Mouse (Mus musculus) 416B (cell line): ENCODE results near the gene Lancl2.

Experiments used
- DNase-seq: peaks from one replicate; pipeline ENCODE4 v3.0.0; 2011; ENCODE audit warnings: low read depth

Gene Lancl2

DNA sequence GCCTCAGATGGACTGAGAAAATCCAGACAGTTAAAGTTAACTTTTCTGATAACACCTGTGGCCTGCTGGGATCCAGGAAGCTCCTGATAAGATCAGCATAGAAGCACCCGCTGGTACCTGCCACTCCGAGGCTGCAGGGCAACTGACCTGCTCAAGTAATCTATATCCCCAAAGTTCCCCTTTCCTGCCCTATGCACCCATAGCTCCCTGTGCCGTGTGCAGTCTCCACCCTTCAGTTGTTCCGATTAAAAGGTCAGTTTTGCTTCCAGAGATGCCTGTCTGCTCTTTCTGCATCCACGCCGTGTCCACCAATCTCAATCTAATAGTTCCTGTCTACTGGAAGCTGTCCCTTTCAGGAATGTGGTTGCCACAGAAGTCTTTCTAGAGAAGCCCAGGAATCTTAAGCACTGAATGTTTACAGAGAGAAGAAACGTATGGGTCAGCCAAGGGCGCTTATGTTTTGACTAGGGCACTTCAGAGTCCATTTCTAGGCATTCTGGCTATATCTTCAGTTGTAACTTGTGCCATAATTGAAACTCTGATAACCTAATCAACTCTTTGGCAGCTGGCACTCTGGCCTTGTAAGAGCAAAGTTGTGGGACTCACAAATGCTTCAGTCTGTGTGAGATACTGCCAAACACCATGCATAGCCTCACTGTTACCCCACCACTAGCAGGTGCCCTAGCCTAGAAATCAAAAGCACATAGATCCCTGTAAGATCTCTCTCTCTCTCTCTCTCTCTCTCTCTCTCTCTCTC is 65.0 kb downstream of the Lancl2 start:
- DNase-seq, result peak; percentile 16

GRCm38 (mm10) chr6:57768948-57769525 is 66.7 kb downstream of the Lancl2 start:
- peak; percentile 94 for DNase-seq

DNA sequence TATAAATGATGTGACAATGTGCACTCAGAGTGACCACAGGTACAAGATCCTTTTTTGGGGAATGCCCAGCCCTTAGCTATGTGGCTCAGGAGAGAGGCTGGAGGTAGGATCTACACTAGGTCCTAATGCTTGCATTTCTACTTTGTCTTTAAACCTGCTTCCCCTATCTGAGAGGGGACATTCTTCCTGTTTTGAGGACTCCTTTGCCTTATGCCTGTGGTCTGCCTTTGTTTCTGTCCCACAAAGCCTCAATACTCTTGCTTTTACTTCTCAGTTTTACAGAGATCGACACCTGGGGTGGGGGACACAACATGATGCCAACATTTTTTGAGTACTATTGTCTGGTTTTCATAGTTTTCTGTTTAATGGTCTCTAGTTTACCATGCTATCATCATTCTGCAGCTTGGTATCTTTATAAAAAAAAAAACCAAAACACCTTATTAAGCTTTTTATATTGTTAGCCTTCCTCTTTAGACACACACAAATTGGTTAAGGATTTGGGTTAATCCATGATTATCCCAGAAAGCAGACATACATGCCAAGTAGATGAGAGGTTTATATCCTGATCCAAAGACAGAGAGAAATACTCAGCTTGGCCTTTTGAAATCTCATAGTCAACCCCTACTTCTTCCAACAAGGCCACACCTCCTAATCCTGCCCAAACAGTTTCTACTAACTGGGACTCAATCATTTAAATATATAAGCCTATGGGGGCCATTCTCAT is 68.3 kb downstream of the Lancl2 start:
- DNase-seq, result peak; percentile 52

GRCm38 (mm10) chr6:57773792-57774191 is 71.5 kb downstream of the Lancl2 start:
- DNase-seq, result peak; percentile 63

DNA sequence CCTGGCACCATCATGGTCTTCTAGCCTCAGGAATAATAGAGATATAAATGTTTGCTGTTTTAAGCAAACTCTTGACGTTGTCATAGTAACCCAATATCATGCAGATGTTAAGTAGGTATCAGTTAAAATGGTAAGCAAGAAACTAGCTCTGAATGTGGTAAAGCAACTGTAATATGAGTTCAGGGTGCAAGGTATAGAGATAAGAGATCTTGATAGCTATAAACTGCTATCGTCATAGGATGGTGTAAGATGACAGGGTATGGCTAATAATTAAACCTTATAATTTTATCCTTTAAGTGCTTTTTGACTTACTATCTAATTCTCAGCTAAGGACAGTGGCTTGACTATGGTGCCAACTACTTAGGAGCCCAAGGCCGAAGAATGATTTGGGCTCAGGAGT is 78.0 kb downstream of the Lancl2 start:
- no peak for DNase-seq

GRCm38 (mm10) chr6:57782658-57783057 is 80.3 kb downstream of the Lancl2 start:
- no peak for DNase-seq

DNA sequence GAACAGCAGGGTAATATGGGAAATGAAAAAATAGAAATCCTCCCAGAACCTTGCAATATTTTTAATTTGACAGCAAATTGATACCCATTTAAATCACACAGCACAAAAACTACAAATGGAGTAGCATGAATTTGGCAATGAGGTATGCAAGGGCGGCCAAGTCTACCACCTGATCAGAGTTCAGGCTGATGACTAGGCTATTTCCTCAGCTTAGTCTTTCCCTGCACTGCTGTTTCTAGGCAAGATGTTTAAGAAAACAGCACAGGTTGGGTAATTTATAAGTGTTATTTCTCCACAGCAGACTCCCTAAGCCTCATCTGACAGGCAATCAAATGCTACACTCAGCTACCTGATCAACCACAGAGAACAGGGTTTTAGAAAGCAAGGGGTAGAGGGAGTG is 81.9 kb downstream of the Lancl2 start:
- peak; percentile 39 for DNase-seq

GRCm38 (mm10) chr6:57787376-57787775 is 85.0 kb downstream of the Lancl2 start:
- DNase-seq, result no peak
